11 mouse cellular contexts compared by ENCODE assay signal in the genomic region with DNA sequence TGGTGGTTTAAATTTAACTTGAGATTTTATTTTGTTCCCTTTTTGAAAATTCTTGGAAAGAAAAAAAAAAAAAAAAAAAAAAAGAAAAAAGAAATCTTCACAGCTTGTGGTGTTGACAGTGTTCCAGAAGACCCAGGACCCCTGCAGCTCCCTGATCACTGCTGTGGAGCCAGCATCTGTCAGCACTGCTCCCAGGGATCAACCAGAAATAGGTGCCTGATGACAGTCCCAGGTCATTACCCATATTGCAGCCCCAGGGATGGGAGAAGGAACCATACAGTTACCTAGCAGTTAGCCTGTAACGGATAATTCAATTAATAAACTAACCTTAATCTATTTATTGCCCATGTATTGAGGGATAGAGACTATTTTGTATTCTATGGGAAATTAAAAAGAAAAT. TPM values are rescaled to one million over a fixed set of nuclear protein-coding genes. Genes with fewer than 3 reads are reported as not detected.
"Had no signal": no experiment of that assay in that cellular context is flagged by ENCODE, and none has a peak within 500 bp of the region (broad histone marks: within the 10 kb centered on the region; RNA-seq: fewer than 3 reads in every experiment).

No protein-coding gene starts in this region.

- DNase-seq: kidney, postnatal 14 days; lung, adult 18-20 months; lung, postnatal 10 days; lung, postnatal 4 days; right cerebral cortex, adult 18-20 months; right cerebral cortex, postnatal 25 days; thymus, postnatal 4 days had no signal

- ATAC-seq: midbrain, embryonic 16.5 days had no signal

RNA-seq across cellular contexts. Expression of a gene that starts 45.6 kb away (rescaled TPM):
- total RNA-seq: layer of hippocampus, adult 8-10 months; layer of hippocampus, postnatal 25 days; liver, adult 2 months had no signal
- polyA plus RNA-seq: liver, adult 2 months had no signal
